Mouse (Mus musculus): ENCODE measurements around the gene Gtf2a1l. TPM values are rescaled to one million over a fixed set of nuclear protein-coding genes. Genes with fewer than 3 reads are reported as not detected.

Gene Gtf2a1l
- 0.16 TPM in 1 of 2 replicates, not detected in the other for polyA plus RNA-seq (2012; rRNA removed)

GRCm38 (mm10) chr17:88668452-88668851 is at the start of gene Gtf2a1l:
Gtf2a1l (plus strand) TSS chr17:88668660.
- Histone ChIP-seq H3K4me3 (replicated peaks; ENCODE audit: insufficient read depth, low read depth, low read length) (no peak within 1 kb of the TSS), H3K27me3 (ENCODE audit: control insufficient read depth, insufficient read depth, low read length) (no peaks in the 10 kb centered on the region; the same call in 1 of the 2 replicates), H3K27ac (ENCODE audit: insufficient read depth, low read length) (no peak within 1 kb of the TSS), H3K4me1 (ENCODE audit: control insufficient read depth, insufficient read depth, low read length) (no peaks in the 10 kb centered on the region)
- WGBS: 29% methylated on average over 21 of the region's 21 CpGs
- peak; percentile 34 to 37 for DNase-seq
- TF ChIP-seq CTCF (IDR thresholded peaks at IDR 0.05; ENCODE audit: borderline replicate concordance, insufficient read depth, low read depth, low read length): no peak
- TF ChIP-seq POLR2A (IDR thresholded peaks at IDR 0.05; ENCODE audit: borderline replicate concordance, insufficient read depth, low read length): no peak

- Histone ChIP-seq H3K4me3 (replicated peaks; ENCODE audit: insufficient read depth, low read depth, low read length) (no peak overlapping the region), H3K4me1 (ENCODE audit: control insufficient read depth, insufficient read depth, low read length) (no peaks in the 10 kb centered on the region), H3K27ac (ENCODE audit: insufficient read depth, low read length) (no peak overlapping the region), H3K27me3 (ENCODE audit: control insufficient read depth, insufficient read depth, low read length) (no peaks in the 10 kb centered on the region)
- no peak for TF ChIP-seq CTCF (IDR thresholded peaks at IDR 0.05; ENCODE audit: borderline replicate concordance, insufficient read depth, low read depth, low read length)
- no peak for TF ChIP-seq POLR2A (IDR thresholded peaks at IDR 0.05; ENCODE audit: borderline replicate concordance, insufficient read depth, low read length)
- WGBS: 82% methylated on average over 4 of the region's 4 CpGs
- DNase-seq: no peak
Measured at GRCm38 (mm10) chr17:88620935-88621334, 47.5 kb upstream of the Gtf2a1l start.

- Histone ChIP-seq H3K27me3 (ENCODE audit: control insufficient read depth, insufficient read depth, low read length) (no peaks in the 10 kb centered on the region), H3K4me1 (ENCODE audit: control insufficient read depth, insufficient read depth, low read length) (no peaks in the 10 kb centered on the region), H3K4me3 (replicated peaks; ENCODE audit: insufficient read depth, low read depth, low read length) (no peak overlapping the region), H3K27ac (ENCODE audit: insufficient read depth, low read length) (no peak overlapping the region)
- 89% methylated on average over 3 of the region's 3 CpGs for WGBS
- TF ChIP-seq POLR2A (IDR thresholded peaks at IDR 0.05; ENCODE audit: borderline replicate concordance, insufficient read depth, low read length) (no peak), CTCF (IDR thresholded peaks at IDR 0.05; ENCODE audit: borderline replicate concordance, insufficient read depth, low read depth, low read length) (no peak)
- no peak for DNase-seq
Measured at GRCm38 (mm10) chr17:88621374-88621773, 47.1 kb upstream of the Gtf2a1l start.

- Histone ChIP-seq H3K4me1 (ENCODE audit: control insufficient read depth, insufficient read depth, low read length) (no peaks in the 10 kb centered on the region), H3K27ac (ENCODE audit: insufficient read depth, low read length) (no peak overlapping the region), H3K27me3 (ENCODE audit: control insufficient read depth, insufficient read depth, low read length) (no peaks in the 10 kb centered on the region), H3K4me3 (replicated peaks; ENCODE audit: insufficient read depth, low read depth, low read length) (no peak overlapping the region)
- TF ChIP-seq POLR2A (IDR thresholded peaks at IDR 0.05; ENCODE audit: borderline replicate concordance, insufficient read depth, low read length) (no peak), CTCF (IDR thresholded peaks at IDR 0.05; ENCODE audit: borderline replicate concordance, insufficient read depth, low read depth, low read length) (no peak)
- WGBS: 95% methylated on average over 1 of the region's 1 CpGs
- DNase-seq: no peak
Measured at GRCm38 (mm10) chr17:88622711-88623110, 45.7 kb upstream of the Gtf2a1l start.

GRCm38 (mm10) chr17:88624386-88624785 is 44.1 kb upstream of the Gtf2a1l start:
- no peak for DNase-seq
- no peak overlapping the region for H3K4me3 ChIP-seq (replicated peaks; ENCODE audit: insufficient read depth, low read depth, low read length)
- WGBS: 93% methylated on average over 4 of the region's 4 CpGs
- TF ChIP-seq CTCF (IDR thresholded peaks at IDR 0.05; ENCODE audit: borderline replicate concordance, insufficient read depth, low read depth, low read length) (no peak), POLR2A (IDR thresholded peaks at IDR 0.05; ENCODE audit: borderline replicate concordance, insufficient read depth, low read length) (no peak)
- peaks cover 2% of the 10 kb centered on the region; the same call in 1 of the 2 replicates for H3K4me1 ChIP-seq (ENCODE audit: control insufficient read depth, insufficient read depth, low read length)
- no peaks in the 10 kb centered on the region for H3K27me3 ChIP-seq (ENCODE audit: control insufficient read depth, insufficient read depth, low read length)
- H3K27ac ChIP-seq (ENCODE audit: insufficient read depth, low read length): no peak overlapping the region

GRCm38 (mm10) chr17:88625350-88625749 is 43.1 kb upstream of the Gtf2a1l start:
- no peak overlapping the region for H3K4me3 ChIP-seq (replicated peaks; ENCODE audit: insufficient read depth, low read depth, low read length)
- peaks cover 3% of the 10 kb centered on the region; the same call in 1 of the 2 replicates for H3K4me1 ChIP-seq (ENCODE audit: control insufficient read depth, insufficient read depth, low read length)
- H3K27me3 ChIP-seq (ENCODE audit: control insufficient read depth, insufficient read depth, low read length): no peaks in the 10 kb centered on the region
- WGBS: 96% methylated on average over 13 of the region's 13 CpGs
- no peak for DNase-seq
- H3K27ac ChIP-seq (ENCODE audit: insufficient read depth, low read length): no peak overlapping the region
- TF ChIP-seq CTCF (IDR thresholded peaks at IDR 0.05; ENCODE audit: borderline replicate concordance, insufficient read depth, low read depth, low read length): no peak
- no peak for TF ChIP-seq POLR2A (IDR thresholded peaks at IDR 0.05; ENCODE audit: borderline replicate concordance, insufficient read depth, low read length)

- DNase-seq: no peak
- Histone ChIP-seq H3K27ac (ENCODE audit: insufficient read depth, low read length) (no peak overlapping the region), H3K4me1 (ENCODE audit: control insufficient read depth, insufficient read depth, low read length) (peaks cover 3% of the 10 kb centered on the region; the same call in 1 of the 2 replicates), H3K27me3 (ENCODE audit: control insufficient read depth, insufficient read depth, low read length) (no peaks in the 10 kb centered on the region), H3K4me3 (replicated peaks; ENCODE audit: insufficient read depth, low read depth, low read length) (no peak overlapping the region)
- TF ChIP-seq CTCF (IDR thresholded peaks at IDR 0.05; ENCODE audit: borderline replicate concordance, insufficient read depth, low read depth, low read length) (no peak), POLR2A (IDR thresholded peaks at IDR 0.05; ENCODE audit: borderline replicate concordance, insufficient read depth, low read length) (no peak)
- WGBS: 83% methylated on average over 7 of the region's 7 CpGs
Measured at GRCm38 (mm10) chr17:88625931-88626330, 42.5 kb upstream of the Gtf2a1l start.

GRCm38 (mm10) chr17:88626347-88626811 is 42.1 kb upstream of the Gtf2a1l start:
- 69% methylated on average over 7 of the region's 7 CpGs for WGBS
- TF ChIP-seq POLR2A (IDR thresholded peaks at IDR 0.05; ENCODE audit: borderline replicate concordance, insufficient read depth, low read length): no peak
- TF ChIP-seq CTCF (IDR thresholded peaks at IDR 0.05; ENCODE audit: borderline replicate concordance, insufficient read depth, low read depth, low read length): no peak
- Histone ChIP-seq H3K27me3 (ENCODE audit: control insufficient read depth, insufficient read depth, low read length) (no peaks in the 10 kb centered on the region), H3K4me1 (ENCODE audit: control insufficient read depth, insufficient read depth, low read length) (peaks cover 3% of the 10 kb centered on the region; the same call in 1 of the 2 replicates), H3K27ac (ENCODE audit: insufficient read depth, low read length) (no peak overlapping the region), H3K4me3 (replicated peaks; ENCODE audit: insufficient read depth, low read depth, low read length) (no peak overlapping the region)
- no peak for DNase-seq
